Mouse (Mus musculus) kidney, adult 11 months (tissue): ENCODE measurements at regions not wholly inside any gene's neighbourhood (a gene's known extent, or its start where the extent isn't known, plus 50 kb on each side); places are given as distances from the start of the nearest gene placed in this dataset.
"Not testable (repeated sequence)": the region's sequence is repeated elsewhere in the genome, so short reads cannot be mapped to it uniquely, and the experiment has no call there.

Source experiments
- DNase-seq: peaks from one replicate; pipeline ENCODE4 v3.0.0; 2022

- DNase-seq: no peak
Observed at GRCm38 (mm10) chr3:155662280-155662679, 569.0 kb downstream of the Lrriq3 start.

GRCm38 (mm10) chr3:155672558-155672957 is 579.3 kb downstream of the Lrriq3 start:
- DNase-seq: no peak

GRCm38 (mm10) chr3:155680200-155680599 is 587.0 kb downstream of the Lrriq3 start:
- DNase-seq: no peak

- DNase-seq: no peak
Observed at GRCm38 (mm10) chr3:155682921-155683813, 589.9 kb downstream of the Lrriq3 start.

- no peak for DNase-seq
Observed at GRCm38 (mm10) chr3:155688358-155688757, 595.1 kb downstream of the Lrriq3 start.

- DNase-seq: no peak
Observed at GRCm38 (mm10) chr3:155723011-155723510, 629.8 kb downstream of the Lrriq3 start.

GRCm38 (mm10) chr3:155742421-155742820 is 649.2 kb downstream of the Lrriq3 start:
- DNase-seq: no peak

- not testable (repeated sequence) for DNase-seq
Observed at GRCm38 (mm10) chr3:155746601-155747000, 653.4 kb downstream of the Lrriq3 start.

GRCm38 (mm10) chr3:155747511-155747910 is 654.3 kb downstream of the Lrriq3 start:
- no peak for DNase-seq

- DNase-seq: no peak
Observed at GRCm38 (mm10) chr3:155757285-155757684, 664.1 kb downstream of the Lrriq3 start.

GRCm38 (mm10) chr3:155776019-155776418 is 682.8 kb downstream of the Lrriq3 start:
- DNase-seq: no peak

- DNase-seq: no peak
Observed at GRCm38 (mm10) chr3:155777025-155777424, 683.8 kb downstream of the Lrriq3 start.

GRCm38 (mm10) chr3:155815693-155816092 is 722.5 kb downstream of the Lrriq3 start:
- DNase-seq: no peak

GRCm38 (mm10) chr3:155824863-155825262 is 731.6 kb downstream of the Lrriq3 start:
- no peak for DNase-seq

GRCm38 (mm10) chr3:155866286-155866685 is 695.3 kb upstream of the Negr1 start:
- DNase-seq: no peak

- no peak for DNase-seq
Observed at GRCm38 (mm10) chr3:155875696-155876095, 685.9 kb upstream of the Negr1 start.

GRCm38 (mm10) chr3:155878401-155878800 is 683.2 kb upstream of the Negr1 start:
- no peak for DNase-seq

GRCm38 (mm10) chr3:155880722-155881121 is 680.9 kb upstream of the Negr1 start:
- no peak for DNase-seq

- DNase-seq: no peak
Observed at GRCm38 (mm10) chr3:155915981-155916380, 645.6 kb upstream of the Negr1 start.

GRCm38 (mm10) chr3:155942896-155943295 is 618.7 kb upstream of the Negr1 start:
- no peak for DNase-seq

- DNase-seq: no peak
Observed at GRCm38 (mm10) chr3:155944042-155944735, 617.4 kb upstream of the Negr1 start.

GRCm38 (mm10) chr3:155945188-155945587 is 616.4 kb upstream of the Negr1 start:
- DNase-seq: no peak

- not testable (repeated sequence) for DNase-seq
Observed at GRCm38 (mm10) chr3:155962496-155962895, 599.1 kb upstream of the Negr1 start.

GRCm38 (mm10) chr3:155979636-155980035 is 582.0 kb upstream of the Negr1 start:
- no peak for DNase-seq
